Mouse (Mus musculus): ENCODE measurements around the gene Acacb. TPM values are rescaled to one million over a fixed set of nuclear protein-coding genes. Genes with fewer than 3 reads are reported as not detected.

Acacb gene
- polyA plus RNA-seq, 1 experiment from 2014 or later = 5.8 TPM

- peaks cover 9% of the 10 kb centered on the region; the same call in 1 of the 2 replicates for H3K27me3 ChIP-seq (ENCODE audit: low read depth, poor library complexity, severe bottlenecking)
- H3K4me3 ChIP-seq = 0 out of 2 replicates have a peak overlapping the region, but pooled peaks have one; percentile 2
- no peaks in the 10 kb centered on the region for H3K9me3 ChIP-seq (replicated peaks)
- WGBS = 33% methylated on average over 16 of the region's 16 CpGs
- no peaks in the 10 kb centered on the region for H3K36me3 ChIP-seq
- peaks cover 23% of the 10 kb centered on the region for H3K4me1 ChIP-seq
- H3K27ac ChIP-seq = no peak overlapping the region
- no peak for DNase-seq (ENCODE audit: low spot score)
These were observed 27.7 kb downstream of the Acacb start for GRCm38 (mm10) chr5:114173877-114174581.

GRCm38 (mm10) chr5:114174639-114175038, 28.3 kb downstream of the Acacb start:
- Histone ChIP-seq H3K27me3 (ENCODE audit: low read depth, poor library complexity, severe bottlenecking) (peaks cover 9% of the 10 kb centered on the region; the same call in 1 of the 2 replicates), H3K4me1 (peaks cover 23% of the 10 kb centered on the region), H3K27ac (no peak overlapping the region), H3K4me3 (0 out of 2 replicates have a peak overlapping the region, but pooled peaks have one; percentile 2), H3K36me3 (no peaks in the 10 kb centered on the region), H3K9me3 (replicated peaks) (no peaks in the 10 kb centered on the region)
- WGBS = 11% methylated on average over 16 of the region's 16 CpGs
- peak; percentile 72 for DNase-seq (ENCODE audit: low spot score)

- no peaks in the 10 kb centered on the region for H3K9me3 ChIP-seq (replicated peaks)
- H3K27ac ChIP-seq = peak overlapping the region; percentile 81
These were observed 29.3 kb downstream of the Acacb start for GRCm38 (mm10) chr5:114175596-114176171.

GRCm38 (mm10) chr5:114176548-114177400, 30.4 kb downstream of the Acacb start:
- Histone ChIP-seq H3K9me3 (replicated peaks) (no peaks in the 10 kb centered on the region), H3K27ac (peak overlapping the region; percentile 81), H3K27me3 (ENCODE audit: low read depth, poor library complexity, severe bottlenecking) (peaks cover 9% of the 10 kb centered on the region; the same call in 1 of the 2 replicates), H3K4me1 (peaks cover 23% of the 10 kb centered on the region), H3K4me3 (peak overlapping the region; percentile 67), H3K36me3 (no peaks in the 10 kb centered on the region)
- no peak for DNase-seq (ENCODE audit: low spot score)
- WGBS = 58% methylated on average over 8 of the region's 8 CpGs

More at GRCm38 (mm10) chr5:114175596-114176171, 29.3 kb downstream of the Acacb start:
- under 1% methylated on average over 25 of the region's 26 CpGs for WGBS
- Histone ChIP-seq H3K27me3 (ENCODE audit: low read depth, poor library complexity, severe bottlenecking) (peaks cover 9% of the 10 kb centered on the region; the same call in 1 of the 2 replicates), H3K4me1 (peaks cover 23% of the 10 kb centered on the region), H3K36me3 (no peaks in the 10 kb centered on the region), H3K4me3 (peak overlapping the region; percentile 67)
- peak; percentile 97 for DNase-seq (ENCODE audit: low spot score)

GRCm38 (mm10) chr5:114177966-114178719, 31.8 kb downstream of the Acacb start:
- peaks cover 23% of the 10 kb centered on the region for H3K4me1 ChIP-seq
- 88% methylated on average over 4 of the region's 4 CpGs for WGBS

GRCm38 (mm10) chr5:114179541-114179940, 33.2 kb downstream of the Acacb start:
- Histone ChIP-seq H3K27ac (no peak overlapping the region), H3K36me3 (no peaks in the 10 kb centered on the region), H3K27me3 (ENCODE audit: low read depth, poor library complexity, severe bottlenecking) (no peaks in the 10 kb centered on the region), H3K4me3 (no peak overlapping the region), H3K9me3 (replicated peaks) (no peaks in the 10 kb centered on the region), H3K4me1 (peaks cover 18% of the 10 kb centered on the region)
- WGBS = 90% methylated on average over 11 of the region's 11 CpGs
- DNase-seq (ENCODE audit: low spot score) = no peak

More at GRCm38 (mm10) chr5:114177966-114178719, 31.8 kb downstream of the Acacb start:
- Histone ChIP-seq H3K9me3 (replicated peaks) (no peaks in the 10 kb centered on the region), H3K4me3 (no peak overlapping the region), H3K36me3 (no peaks in the 10 kb centered on the region), H3K27ac (no peak overlapping the region), H3K27me3 (ENCODE audit: low read depth, poor library complexity, severe bottlenecking) (peaks cover 9% of the 10 kb centered on the region; the same call in 1 of the 2 replicates)
- no peak for DNase-seq (ENCODE audit: low spot score)

GRCm38 (mm10) chr5:114183493-114183892, 37.2 kb downstream of the Acacb start:
- Histone ChIP-seq H3K4me1 (0 out of 2 replicates have a peak, but pooled peaks cover 7% of the 10 kb centered on the region), H3K9me3 (replicated peaks) (no peaks in the 10 kb centered on the region), H3K36me3 (no peaks in the 10 kb centered on the region), H3K27ac (no peak overlapping the region), H3K4me3 (no peak overlapping the region), H3K27me3 (ENCODE audit: low read depth, poor library complexity, severe bottlenecking) (no peaks in the 10 kb centered on the region)
- WGBS = 80% methylated on average over 2 of the region's 2 CpGs
- DNase-seq (ENCODE audit: low spot score) = no peak

GRCm38 (mm10) chr5:114187108-114187507, 40.8 kb downstream of the Acacb start:
- no peak for DNase-seq (ENCODE audit: low spot score)
- Histone ChIP-seq H3K36me3 (no peaks in the 10 kb centered on the region), H3K27me3 (ENCODE audit: low read depth, poor library complexity, severe bottlenecking) (no peaks in the 10 kb centered on the region), H3K27ac (no peak overlapping the region), H3K4me3 (no peak overlapping the region), H3K9me3 (replicated peaks) (no peaks in the 10 kb centered on the region), H3K4me1 (peaks cover 13% of the 10 kb centered on the region)
- 61% methylated on average over 2 of the region's 2 CpGs for WGBS

GRCm38 (mm10) chr5:114188900-114189464, 42.6 kb downstream of the Acacb start:
- Histone ChIP-seq H3K27me3 (ENCODE audit: low read depth, poor library complexity, severe bottlenecking) (0 out of 2 replicates have a peak, but pooled peaks cover 3% of the 10 kb centered on the region), H3K36me3 (no peaks in the 10 kb centered on the region), H3K27ac (no peak overlapping the region), H3K4me1 (peaks cover 18% of the 10 kb centered on the region), H3K9me3 (replicated peaks) (no peaks in the 10 kb centered on the region), H3K4me3 (no peak overlapping the region)
- DNase-seq (ENCODE audit: low spot score) = no peak
- 83% methylated on average over 12 of the region's 12 CpGs for WGBS

GRCm38 (mm10) chr5:114194161-114194560, 47.8 kb downstream of the Acacb start:
- H3K27me3 ChIP-seq (ENCODE audit: low read depth, poor library complexity, severe bottlenecking) = 0 out of 2 replicates have a peak, but pooled peaks cover 3% of the 10 kb centered on the region
- 85% methylated on average over 11 of the region's 11 CpGs for WGBS
- no peak for DNase-seq (ENCODE audit: low spot score)
- no peak overlapping the region for H3K27ac ChIP-seq
- H3K4me3 ChIP-seq = no peak overlapping the region
- H3K9me3 ChIP-seq (replicated peaks) = no peaks in the 10 kb centered on the region
- peaks cover 18% of the 10 kb centered on the region for H3K4me1 ChIP-seq
- H3K36me3 ChIP-seq = no peaks in the 10 kb centered on the region

- Histone ChIP-seq H3K36me3 (no peaks in the 10 kb centered on the region), H3K27me3 (ENCODE audit: low read depth, poor library complexity, severe bottlenecking) (no peaks in the 10 kb centered on the region), H3K4me3 (peak overlapping the region; percentile 23), H3K4me1 (peaks cover 25% of the 10 kb centered on the region), H3K9me3 (replicated peaks) (no peaks in the 10 kb centered on the region), H3K27ac (peak overlapping the region; percentile 79)
- 22% methylated on average over 13 of the region's 13 CpGs for WGBS
- DNase-seq (ENCODE audit: low spot score) = peak; percentile 57
These were observed 52.9 kb downstream of the Acacb start for GRCm38 (mm10) chr5:114199116-114199777.
